Mouse (Mus musculus): ENCODE measurements around the gene Zswim4.
A peak's percentile ranks its signal among the peaks of the same experiment; 100 is the strongest.

The Zswim4 gene

DNA sequence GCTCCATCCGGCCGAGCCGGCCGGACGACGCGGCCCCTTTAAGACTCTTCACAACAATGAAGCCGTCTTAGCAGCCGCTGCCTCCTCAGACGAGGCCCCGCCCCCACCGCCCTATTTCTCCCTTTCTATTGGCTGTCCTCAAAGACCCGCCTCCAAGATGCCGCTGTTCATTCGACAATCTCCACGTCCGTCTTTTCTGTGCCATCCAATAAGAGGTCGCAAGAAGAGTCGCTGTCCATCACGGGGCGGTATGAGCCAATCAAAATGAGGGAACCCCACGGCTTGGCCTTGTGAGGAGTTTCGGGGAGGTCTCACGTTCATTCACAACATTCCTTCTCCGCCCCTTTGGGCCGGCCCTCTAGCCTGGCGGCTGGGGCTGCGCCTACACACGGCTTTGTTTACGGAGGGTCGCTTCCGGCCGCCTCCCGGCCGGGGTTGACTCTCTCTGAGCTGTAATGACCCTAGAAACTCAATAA lies at the start of gene Zswim4:
Zswim4 (minus strand) TSS at position 58 of the 476 bp plus-strand sequence.
- DNase-seq, result peak; percentile 99

DNA sequence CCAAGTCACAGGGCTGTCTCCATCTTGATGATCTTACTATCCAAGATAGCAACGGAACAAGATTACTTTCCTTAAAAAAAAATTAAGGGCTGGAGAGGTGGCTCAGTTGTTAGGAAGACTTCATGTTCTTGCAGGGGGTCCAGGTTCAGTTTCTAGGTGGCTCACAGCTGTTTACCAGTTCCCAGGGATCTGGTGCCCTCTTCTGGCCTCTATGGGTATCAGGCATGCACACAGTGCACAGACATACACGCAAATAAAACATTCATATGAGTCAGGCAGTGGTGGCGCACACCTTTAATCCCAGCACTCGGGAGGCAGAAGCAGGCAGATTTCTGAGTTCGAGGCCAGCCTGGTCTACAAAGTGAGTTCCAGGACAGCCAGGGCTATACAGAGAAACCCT lies 48.8 kb upstream of the Zswim4 start:
- peak; percentile 71 for DNase-seq

DNA sequence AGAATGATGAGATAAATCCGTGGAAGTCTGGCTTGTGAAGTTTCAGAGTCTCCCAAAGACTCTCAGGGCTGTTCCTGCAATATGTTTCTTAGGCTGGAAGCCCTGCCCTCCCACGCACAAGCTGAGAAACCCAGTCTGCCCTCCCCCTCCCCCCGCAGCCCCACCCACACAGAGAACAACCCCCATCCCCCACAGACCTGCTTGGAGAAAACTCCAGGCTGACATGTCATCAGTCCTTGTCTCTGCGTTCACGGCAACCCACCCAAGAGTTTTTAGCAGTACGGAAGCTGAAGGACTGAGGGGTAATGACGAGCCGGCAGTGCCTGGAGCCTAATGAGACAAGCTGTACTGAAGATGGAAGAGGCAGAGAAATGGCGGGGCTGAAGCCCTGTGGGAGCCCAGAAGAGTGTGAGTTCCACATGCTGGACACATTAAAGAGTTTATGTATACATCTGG lies 47.8 kb upstream of the Zswim4 start:
- DNase-seq, result peak; percentile 55

DNA sequence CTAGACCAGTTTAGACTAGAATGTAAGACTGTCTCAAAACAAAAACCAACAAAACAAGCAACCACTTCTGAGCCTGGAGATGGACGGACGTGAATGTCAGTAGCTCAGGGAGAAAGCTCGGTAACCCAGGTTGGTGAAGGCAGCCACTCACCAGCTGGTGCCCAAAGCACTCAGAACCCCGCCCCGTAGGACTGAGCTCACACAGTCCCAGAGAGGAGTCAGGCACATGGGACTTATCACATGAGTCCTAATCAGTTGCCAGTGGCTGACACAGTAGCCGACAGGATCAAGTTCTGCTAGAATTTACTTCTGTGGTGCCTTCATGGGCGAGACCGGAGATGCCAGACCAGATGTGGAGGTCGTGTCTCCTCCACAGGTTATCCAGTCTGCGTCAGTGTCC lies 43.9 kb upstream of the Zswim4 start:
- DNase-seq, result no peak

DNA sequence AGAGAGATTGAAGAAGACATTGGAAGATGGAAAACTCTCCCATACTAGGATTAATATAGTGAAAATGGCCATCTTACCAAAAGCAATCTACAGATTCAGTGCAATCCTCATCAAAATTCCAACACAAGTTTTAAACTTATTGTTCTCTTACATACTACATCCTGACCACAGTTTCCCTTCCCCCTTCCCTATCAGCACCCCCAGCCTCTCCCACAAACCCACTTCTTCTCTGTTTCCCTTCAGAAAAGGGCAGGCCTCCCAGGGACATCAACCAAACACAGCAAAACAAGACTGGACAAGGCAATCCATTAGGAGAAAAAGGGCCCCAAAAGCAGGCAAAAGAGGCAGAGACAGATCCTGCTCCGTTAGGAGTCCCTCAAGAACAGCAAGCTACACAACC lies 39.6 kb upstream of the Zswim4 start:
- DNase-seq, result no peak

DNA sequence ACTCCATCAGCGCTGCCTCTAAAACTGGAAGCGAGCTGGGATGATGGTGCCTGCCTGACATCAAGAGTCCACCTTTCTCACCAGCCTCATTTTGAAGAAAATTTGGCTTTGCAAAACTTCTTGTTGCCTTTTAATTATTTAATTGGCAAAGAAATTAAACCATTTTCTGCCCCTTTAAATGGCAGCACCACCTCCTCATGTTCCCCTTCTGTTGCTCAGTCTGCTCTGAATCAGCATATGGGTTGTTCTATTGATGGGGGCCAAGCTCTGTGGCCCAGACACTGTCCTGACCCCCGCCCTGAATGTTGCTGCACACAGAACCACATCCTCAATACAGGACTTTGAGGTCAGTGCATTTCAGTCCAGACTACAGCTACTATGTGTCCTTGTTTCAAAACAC lies 37.1 kb upstream of the Zswim4 start:
- DNase-seq, result no peak

DNA sequence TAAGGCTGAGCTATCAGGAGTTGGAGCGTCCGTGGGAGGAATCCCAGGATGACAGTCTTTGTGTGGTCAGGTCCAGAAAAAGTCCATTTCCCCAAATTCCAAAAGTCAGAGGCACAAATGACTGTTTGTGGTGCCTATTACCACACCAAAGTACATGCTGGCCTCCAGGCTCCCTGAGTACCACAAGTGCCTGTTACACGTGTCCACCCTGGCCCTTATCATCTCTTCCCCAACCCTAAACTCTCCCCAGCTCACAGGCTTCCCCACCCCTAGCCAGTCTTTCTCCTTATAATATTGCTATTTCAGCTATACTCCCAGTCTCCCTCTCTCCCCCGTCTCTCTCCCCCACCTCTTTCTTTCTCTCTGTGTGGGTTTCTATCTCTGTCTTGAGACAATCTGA lies 35.4 kb upstream of the Zswim4 start:
- DNase-seq, result no peak

DNA sequence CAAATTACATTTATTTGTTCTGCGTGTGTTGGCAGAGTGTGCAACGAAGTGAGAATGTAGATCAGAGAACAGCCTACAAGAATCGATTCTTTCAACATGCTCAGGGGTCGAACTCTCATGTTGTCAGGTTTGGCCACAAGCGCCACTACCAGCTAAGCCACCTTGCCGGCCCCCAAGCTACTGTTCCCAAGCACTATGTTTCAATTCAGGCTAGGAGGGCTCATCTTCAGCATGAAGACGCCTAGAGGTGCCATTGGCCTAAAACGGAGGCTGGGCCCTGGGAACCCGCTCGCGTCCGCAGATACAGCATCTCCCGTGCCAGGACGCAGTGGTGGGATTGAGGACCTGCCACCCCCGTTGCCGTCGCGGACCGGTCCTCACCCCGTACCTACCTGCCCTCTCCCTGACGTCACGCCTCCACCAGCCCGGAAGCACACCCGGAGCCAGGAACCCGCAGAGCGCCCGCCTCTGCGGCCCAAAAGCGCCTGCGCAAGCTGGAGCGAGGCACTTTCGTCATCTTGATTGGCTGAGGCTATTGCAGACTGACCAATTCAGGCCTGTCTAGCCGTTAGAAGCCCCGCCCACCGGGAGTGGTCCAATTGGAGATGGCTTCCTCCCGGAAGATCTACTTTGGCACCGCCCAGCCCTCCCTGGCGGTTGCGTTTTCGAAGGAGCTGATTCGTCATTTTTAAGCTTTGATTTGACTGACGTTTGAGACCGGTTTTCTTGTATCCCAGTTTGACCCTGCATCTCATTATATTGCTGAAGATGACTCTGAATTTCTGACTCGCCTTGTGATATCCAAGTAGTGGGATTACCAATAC lies 33.3 kb upstream of the Zswim4 start, which contains the start of gene Ccdc130:
Ccdc130 (minus strand) TSS at position 431 of the 824 bp plus-strand sequence.
- DNase-seq, result peak; percentile 100

DNA sequence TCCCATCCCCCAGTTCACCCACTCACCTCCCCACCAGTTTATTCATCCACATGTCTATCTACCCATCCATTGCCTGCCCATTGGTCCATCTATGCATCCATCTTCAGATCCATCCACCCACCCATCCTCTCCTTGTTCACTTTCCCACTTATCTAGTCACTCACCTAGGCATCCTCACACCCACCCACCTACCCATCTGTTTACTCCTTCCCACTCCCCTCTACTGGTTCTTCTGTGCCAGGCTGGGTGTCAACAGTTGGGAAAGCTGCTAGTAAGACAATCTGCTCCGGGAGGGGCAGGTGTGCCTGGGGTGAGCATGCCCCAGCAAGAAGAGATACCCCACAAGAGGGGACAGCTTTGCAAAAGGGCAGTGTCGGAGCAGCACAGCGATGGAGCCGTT lies 24.2 kb upstream of the Zswim4 start:
- DNase-seq, result no peak

DNA sequence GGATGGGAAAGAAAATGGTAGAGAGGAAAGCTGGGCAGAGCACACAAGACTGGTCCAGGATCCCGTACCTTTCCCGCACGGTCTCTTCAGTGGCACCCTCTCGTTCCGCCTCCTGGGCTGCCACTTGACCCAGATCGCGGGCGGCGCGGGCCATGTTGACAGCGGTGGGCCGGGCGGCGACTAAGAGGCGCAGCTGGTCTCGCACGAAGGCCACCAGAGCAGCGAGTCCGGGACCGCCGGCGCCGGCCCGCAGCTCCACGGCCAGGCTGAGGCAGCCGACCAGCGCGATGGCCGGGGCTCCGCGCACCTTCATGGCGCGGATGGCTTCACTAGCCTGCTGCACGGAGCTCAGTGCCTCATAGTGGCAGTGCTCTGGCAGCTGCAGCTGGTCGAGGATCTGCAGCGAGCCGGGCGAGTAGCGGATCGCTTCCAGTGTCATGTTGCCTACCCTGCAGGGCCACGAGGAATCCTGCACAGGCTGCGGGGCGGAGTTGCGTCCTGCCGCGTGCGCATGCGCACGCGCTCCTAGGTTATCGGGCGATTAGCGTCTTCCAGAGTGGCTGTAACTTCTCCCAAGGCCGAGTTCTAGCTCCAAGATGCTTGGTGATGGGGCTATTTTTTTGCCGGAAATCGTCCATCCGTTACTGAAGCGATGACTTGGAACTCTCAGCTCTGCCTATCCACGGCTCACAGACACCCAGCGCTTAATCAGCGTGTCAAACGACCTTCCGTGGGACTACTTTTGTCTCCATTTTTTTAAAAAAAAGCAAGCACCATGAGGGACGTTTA lies 20.2 kb upstream of the Zswim4 start, which contains the start of gene Mri1:
Mri1 (minus strand) TSS at position 505 of the 789 bp plus-strand sequence.
- peak; percentile 90 for DNase-seq

DNA sequence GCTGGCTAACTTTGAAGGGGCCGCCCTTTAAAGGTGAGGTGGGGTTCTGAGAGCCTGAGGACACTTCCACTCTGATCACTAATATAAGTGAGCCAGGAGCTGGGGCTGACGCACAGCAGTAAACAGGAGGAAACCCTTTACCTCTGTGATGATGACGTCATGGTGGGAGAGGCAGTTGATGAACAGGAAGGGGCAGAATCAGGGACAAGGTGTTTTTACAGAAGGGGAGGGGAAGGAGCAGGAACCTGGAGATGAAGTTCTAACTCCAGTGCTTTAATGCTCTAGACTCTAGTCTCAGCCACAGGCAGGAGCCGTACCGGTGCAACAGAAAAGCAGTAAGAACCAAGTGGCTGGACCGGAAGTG lies 19.6 kb upstream of the Zswim4 start:
- peak; percentile 32 for DNase-seq

DNA sequence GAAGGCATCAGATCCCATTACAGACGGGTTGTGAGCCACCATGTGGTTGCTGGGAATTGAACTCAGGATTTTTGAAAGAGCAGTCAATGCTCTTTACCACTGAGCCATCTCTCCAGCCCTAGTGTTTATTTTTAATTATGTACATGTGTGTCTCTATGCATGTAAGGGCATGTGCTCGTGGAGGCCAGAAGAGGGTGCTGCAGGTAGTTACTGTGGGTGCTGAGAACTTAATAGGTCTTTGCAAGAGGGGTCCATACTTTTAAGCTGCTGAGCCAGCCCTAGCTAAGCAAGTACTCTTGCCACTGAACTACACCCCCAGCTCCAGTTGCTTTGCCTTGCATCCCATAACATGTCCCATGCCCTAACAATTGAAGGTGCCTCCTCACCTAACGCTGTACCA lies 19.0 kb upstream of the Zswim4 start:
- DNase-seq, result no peak

DNA sequence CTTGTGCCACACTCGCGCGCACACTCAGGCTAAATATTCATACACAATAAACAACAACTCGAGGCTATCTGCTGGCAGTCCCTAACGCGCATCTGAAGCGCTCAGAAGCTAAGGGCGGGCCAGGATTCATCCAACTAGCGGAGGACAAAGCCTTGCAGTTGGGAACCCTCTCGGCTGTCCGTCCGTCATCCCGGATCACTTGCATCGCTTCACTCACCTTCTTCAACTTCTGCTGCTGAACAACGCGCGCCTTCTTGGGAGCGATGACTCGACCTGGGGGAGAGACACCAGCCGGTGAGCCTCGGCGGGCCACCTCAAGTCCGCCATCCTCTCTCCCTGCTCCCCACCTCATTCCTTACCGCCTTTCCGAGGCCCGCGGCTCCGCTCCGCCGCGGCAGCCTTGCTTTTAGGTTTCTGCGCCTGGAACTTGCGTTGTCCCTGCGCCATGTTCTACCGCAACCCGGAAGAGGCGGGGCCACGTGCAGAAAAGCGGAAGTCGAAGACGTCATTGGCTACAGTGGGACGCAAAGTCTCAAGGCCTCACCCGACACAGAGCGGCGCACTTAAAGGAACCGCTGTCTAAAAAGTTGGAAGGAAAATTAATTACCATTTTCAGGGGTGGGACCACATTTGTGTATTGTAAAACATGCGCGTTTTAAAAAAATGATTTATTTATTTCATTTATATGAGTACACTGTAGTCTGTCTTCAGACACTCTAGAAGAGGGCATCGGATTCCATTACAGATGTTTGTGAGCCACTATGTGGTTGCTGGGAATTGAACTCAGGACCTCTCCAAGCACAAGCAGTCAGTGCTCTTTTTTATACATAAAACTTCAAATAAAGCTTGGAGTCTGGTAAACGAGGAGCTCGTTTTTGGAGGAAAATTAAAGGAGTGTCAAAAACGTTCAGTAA lies 12.7 kb upstream of the Zswim4 start, which contains the start of gene D8Ertd738e:
D8Ertd738e (minus strand) TSS at position 463 of the 914 bp plus-strand sequence.
- peak; percentile 94 for DNase-seq

DNA sequence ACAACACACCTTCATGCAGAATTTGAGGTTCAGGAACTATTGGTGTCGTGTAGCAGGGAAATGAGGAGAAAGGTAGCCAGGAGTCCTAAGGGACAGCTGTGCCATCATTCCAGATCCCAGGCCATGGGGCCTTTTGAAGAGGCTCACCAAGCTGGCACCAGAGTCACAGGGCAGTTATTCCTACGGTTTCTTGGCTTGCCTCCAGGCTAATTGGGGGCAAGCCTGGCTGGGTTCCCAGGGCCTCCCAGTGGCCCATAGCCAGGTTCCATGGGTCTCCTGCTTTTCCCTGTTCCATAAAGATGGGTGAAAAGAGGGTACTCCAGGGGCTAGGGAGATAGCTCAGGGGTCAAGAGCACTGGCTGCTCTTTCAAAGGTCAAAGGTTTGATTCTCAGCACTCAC lies 5.0 kb upstream of the Zswim4 start:
- no peak for DNase-seq

DNA sequence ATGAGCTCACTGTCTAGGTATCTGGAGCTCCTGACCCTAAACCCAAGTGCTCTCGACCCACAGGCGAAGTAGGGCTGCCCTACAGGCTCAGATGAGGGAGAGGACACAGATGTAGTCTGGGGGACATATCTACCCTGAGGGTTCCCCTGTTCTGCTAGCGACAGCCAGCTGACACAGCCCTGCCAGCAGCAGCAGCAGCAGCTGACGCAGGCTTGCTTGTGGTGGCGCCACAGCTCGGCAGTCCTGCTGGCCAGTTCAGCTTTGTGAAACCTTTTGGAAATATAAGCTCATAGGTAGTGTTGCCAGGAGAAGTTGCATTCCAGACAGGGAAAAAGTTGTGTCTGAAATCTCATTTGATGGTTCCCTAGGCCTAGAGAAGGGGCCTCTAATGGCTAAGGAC lies 4.3 kb upstream of the Zswim4 start:
- no peak for DNase-seq

DNA sequence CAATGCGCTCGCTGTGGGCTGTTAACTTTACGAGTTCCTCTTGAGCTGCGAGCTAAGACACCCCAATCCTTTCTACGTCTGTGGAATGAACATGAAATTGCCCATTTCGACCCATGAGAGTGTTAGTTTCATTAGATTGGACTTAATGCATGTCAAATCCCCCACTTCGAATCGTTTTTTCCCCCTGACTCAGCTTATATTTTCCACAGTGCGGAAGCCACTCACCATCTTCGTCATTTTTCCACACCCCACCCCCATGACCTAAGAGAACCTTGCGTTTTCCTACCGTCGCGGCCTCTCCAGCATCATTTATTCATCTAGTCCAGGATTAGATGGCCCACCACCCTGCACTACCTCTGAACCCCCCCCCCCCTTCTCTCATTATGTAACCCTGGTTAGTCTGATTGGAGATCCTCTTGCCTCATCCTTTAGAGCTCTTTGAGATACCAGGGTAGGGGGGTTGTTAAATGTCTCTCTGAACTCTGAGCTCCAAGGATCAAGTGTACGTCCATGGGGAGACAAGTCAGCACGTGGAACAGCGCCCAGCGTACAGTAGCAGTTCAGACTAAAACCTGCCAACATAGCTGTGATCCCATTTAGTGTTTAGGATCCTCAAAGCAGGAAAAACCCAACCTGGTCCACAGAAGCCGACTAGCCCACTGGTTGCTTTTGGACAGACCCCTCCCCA lies 831 bp upstream of the Zswim4 start:
- DNase-seq, result peak; percentile 51

DNA sequence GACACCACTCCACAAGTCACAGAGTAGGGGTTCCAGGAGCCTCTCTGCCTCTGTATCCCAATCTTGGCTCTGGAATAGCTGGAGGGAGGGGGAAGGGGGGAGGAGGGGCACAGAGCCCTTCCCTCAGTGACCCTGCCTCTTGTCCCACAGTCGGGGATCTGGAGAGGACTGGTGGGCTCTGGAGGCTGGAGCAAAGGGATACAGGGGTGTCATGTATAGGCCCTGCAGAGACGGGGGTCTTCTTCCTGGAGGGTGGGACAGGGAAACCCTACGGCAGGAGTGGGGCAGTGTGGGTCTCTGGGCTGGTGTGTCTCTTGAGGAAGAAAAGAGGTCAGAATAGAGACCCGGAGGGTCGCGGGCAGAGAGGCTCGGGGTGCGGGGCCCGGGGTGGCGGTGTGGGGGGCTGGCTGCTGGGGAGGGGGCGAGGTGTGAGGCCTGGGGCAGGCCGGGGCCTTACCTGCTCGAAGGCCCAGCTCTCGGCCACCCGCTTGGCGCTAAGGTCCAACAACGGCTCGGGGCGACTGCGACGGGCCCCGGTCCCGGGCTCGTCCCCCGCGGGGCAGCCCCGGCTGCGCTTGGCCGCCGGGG lies 351 bp downstream of the Zswim4 start:
- DNase-seq, result no peak

DNA sequence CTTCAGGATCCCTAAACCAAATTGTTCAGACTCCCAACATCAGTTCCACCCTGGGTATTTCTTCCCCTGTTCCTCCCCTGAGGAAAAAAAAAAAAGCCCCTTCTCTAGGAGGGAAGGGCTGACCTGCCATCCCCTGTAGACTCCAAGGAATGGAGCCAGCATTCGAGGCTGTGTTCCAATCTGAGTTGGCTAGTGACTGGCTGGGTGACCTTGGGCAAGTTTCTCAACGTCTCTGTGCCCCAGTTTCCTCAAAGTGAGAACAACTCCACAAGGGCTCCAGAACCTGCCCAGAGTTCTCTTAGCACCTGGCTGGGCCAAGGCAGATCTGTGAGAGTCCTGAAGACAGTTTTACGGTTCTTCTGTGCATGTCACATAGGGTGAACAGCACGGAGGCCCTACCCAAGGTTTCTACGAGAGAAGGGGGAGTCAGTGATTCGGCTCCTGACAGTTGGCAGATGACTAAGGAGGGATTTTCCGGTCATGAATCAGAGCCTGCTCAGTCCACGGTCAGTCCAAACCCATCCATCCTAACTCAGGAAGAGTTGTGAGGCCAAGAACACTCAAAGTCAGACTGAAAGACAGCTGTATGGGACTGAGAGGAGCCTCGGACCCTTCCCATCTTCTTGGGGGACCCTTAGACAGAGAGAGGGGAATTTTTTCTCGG lies 977 bp downstream of the Zswim4 start:
- no peak for DNase-seq

DNA sequence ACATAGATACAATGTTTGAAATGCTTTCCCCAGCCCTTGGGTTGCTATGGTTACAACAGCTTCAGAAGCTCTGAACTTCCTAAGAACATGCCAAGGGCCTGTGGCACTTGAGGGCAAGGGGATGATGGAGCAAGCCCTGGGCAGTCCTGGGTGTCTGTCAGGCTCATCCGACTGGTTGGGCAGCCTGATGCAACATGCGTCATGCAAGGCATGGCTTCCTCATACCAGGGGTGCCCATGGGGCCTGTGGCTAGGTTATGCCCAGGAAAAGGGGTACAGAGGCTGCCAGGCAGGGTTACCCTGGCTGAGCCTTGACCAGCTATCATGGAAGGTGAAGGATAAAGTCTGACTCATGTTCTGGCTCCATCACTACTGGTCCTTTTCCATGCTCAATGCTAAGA lies 3.8 kb downstream of the Zswim4 start:
- no peak for DNase-seq

DNA sequence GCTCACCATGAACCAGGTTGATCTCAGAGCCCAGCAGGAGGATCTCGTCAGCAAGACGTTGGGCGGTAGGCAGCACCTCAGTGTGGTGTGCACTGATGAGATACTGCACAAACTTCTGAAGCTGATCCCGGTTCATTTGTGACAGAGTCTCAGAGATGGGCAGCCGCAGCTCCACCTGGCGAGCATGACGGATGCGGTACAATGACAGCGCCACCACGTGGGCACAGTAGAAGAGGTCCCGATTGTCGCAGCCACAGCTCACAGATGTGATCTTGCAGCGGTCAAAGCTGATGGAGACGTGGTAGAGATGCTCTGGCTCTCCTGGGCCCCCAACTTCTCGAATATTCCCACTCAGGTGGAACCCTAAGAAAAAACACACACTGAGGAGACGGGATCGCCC lies 6.1 kb downstream of the Zswim4 start:
- DNase-seq, result peak; percentile 19

Measured in lung, postnatal 10 days (tissue).